Mouse (Mus musculus): ENCODE data around the gene Rassf10. TPM values are rescaled to one million over a fixed set of nuclear protein-coding genes. Genes with fewer than 3 reads are reported as not detected.

The Rassf10 gene
- polyA plus RNA-seq (2017; shearing (Covaris generic)), result not detected

DNA sequence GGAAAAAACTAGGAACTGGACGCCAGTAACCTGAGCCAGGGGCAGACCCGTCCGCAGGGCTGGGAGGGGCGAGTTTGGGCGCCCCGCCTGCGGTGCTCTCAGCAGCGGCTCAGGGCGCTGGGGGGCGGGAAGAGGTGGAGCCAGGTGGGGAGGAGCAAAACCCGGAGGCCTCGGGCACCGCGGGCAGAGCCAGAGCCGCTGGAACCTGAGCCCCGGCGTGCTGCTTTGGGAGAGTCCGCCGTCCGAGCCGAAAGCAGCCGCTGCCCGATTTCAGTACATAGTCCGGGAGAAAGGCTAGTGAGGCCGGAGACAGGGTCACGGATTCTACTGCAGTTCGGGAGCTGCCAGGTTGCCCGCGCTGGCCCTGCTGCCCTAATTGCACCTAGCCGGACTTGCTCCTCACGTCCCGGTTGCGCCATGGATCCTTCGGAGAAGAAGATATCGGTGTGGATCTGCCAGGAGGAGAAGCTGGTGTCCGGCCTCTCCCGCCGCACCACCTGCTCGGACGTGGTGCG is at the start of gene Rassf10:
TSS of gene Rassf10 (plus strand) at position 186 of the 515 bp plus-strand sequence.

Data from CD4-positive, CD25-positive, alpha-beta regulatory T cell, adult 9 weeks (primary cell).